Mouse (Mus musculus) Patski (cell line): ENCODE measurements around the gene Lmx1a. TPM values are rescaled to one million over a fixed set of nuclear protein-coding genes. Genes with fewer than 3 reads are reported as not detected.

ENCODE experiments used
- ATAC-seq: fragments of 100-300 bp; one replicate; pipeline ENCODE4 v1.8.0; 2021
- CTCF ChIA-PET: fragments of 350-600 bp; sonication (Branson Sonifier 250); formaldehyde crosslinking; loops from one replicate; lab custom pipeline; 2022; ENCODE audit warnings: inconsistent platforms; lab: Charles Lee
- POLR2A ChIA-PET: fragments of 350-600 bp; sonication (Branson Sonifier 250); formaldehyde crosslinking; loops from one replicate; lab custom pipeline; 2022; ENCODE audit warnings: antibody characterized with exemption, inconsistent platforms; lab: Charles Lee
- DNase-seq: peaks from one replicate; pipeline ENCODE4 v3.0.0-alpha.2; 2011; ENCODE audit warnings: low read depth, low spot score
- H3K27me3 ChIP-seq: fragments of 371-371 bp; one replicate; pipeline ENCODE4 v1.5.1; 2021
- CTCF ChIP-seq: fragments of 100-300 bp; IDR thresholded peaks from one replicate; pipeline ENCODE4 v1.5.1; 2021
- in situ Hi-C: fragments of 300-500 bp; cut with MboI; formaldehyde crosslinking; loops from 3 replicates; pipeline ENCODE4 v1.11.1; 2018; ENCODE audit warnings: low pct_unique_long_range_greater_than_20kb, mixed read lengths
- polyA plus RNA-seq: library from polyadenylated mRNA; unstranded; gene quantifications from one replicate; pipeline ENCODE4 v1.2.3, GENCODE M21; 2021

Gene Lmx1a
- polyA plus RNA-seq, 1 experiment from 2014 or later: 0.06 TPM

- ATAC-seq: no peak
Observed at GRCm38 (mm10) chr1:167694731-167695130, 5.7 kb downstream of the Lmx1a start.

GRCm38 (mm10) chr1:167695910-167696459 is 6.9 kb downstream of the Lmx1a start:
- H3K27me3 ChIP-seq: peaks cover 46% of the 10 kb centered on the region
- no peak for DNase-seq
- ATAC-seq: no peak
- ChIA-PET POLR2A (no interaction called here), CTCF (no interaction called here)
- no peak for TF ChIP-seq CTCF
- in situ Hi-C loops: no loop called here

More at GRCm38 (mm10) chr1:167694731-167695130, 5.7 kb downstream of the Lmx1a start:
- ChIA-PET POLR2A (no interaction called here), CTCF (no interaction called here)
- no peak for DNase-seq
- H3K27me3 ChIP-seq: peaks cover 58% of the 10 kb centered on the region
- no peak for TF ChIP-seq CTCF
- in situ Hi-C loops: no loop called here

DNA sequence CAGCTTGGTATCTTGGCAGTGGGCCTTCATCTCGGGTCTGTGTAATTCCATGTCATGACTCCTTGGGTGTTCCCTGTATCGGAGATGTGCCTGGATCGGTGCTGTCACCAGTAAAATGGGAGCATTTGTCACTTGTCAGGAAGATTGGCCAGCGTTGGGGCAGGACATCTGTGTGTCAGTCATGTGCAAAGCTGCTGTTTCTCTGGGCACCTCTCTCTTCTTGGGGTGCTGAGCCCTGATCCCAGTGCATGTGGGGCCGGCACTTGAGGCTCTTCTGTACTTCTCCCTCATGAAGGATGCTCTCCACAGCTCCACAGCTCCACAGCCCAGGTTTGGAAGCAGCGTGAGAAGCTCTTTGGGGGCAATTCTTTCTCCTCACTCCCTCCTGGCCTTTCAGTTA is 10.7 kb downstream of the Lmx1a start:
- CTCF ChIA-PET: no interaction called here
- POLR2A ChIA-PET: interaction anchor here (0.7 kb wide), 1 partner anchor 31 kb away, joined by 3 read pairs; no protein-coding TSS in a partner anchor
- ATAC-seq (no peak), DNase-seq (no peak)
- H3K27me3 ChIP-seq: peaks cover 25% of the 10 kb centered on the region
- TF ChIP-seq CTCF: no peak
- in situ Hi-C loops: no loop called here

DNA sequence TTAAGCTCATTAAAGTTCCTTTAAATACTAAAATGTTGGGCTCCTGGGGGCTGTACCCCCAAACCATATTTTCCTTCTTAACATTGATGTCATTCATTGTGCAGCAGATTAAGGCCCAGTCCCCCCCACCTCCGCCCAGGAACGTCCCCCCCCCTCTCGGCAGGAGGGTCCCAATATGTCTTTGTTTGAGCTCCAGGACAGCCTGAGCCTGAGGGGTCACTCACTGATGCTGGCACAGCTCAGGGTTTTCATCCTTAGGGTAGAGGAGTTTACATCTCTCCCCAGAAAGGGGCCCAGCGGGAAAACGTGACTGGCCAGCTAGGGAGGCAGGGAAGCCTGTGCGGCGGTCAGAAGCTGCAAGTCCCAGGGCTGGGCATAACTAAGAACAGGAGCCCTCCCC is 11.2 kb downstream of the Lmx1a start:
- ATAC-seq (no peak), DNase-seq (no peak)
- H3K27me3 ChIP-seq: peaks cover 25% of the 10 kb centered on the region
- CTCF ChIA-PET: no interaction called here
- in situ Hi-C loops: no loop called here
- TF ChIP-seq CTCF: no peak
- POLR2A ChIA-PET: interaction anchor here (0.7 kb wide), 1 partner anchor 32 kb away, joined by 3 read pairs; no protein-coding TSS in a partner anchor

GRCm38 (mm10) chr1:167705527-167705926 is 16.5 kb downstream of the Lmx1a start:
- ChIA-PET CTCF (no interaction called here), POLR2A (no interaction called here)
- in situ Hi-C loops: no loop called here
- TF ChIP-seq CTCF: no peak
- H3K27me3 ChIP-seq: peaks cover 7% of the 10 kb centered on the region
- ATAC-seq: no peak
- no peak for DNase-seq

GRCm38 (mm10) chr1:167708761-167709160 is 19.7 kb downstream of the Lmx1a start:
- POLR2A ChIA-PET: no interaction called here
- DNase-seq (no peak), ATAC-seq (no peak)
- in situ Hi-C loops: no loop called here
- H3K27me3 ChIP-seq: peaks cover 3% of the 10 kb centered on the region
- CTCF ChIA-PET: no interaction called here
- TF ChIP-seq CTCF: no peak

DNA sequence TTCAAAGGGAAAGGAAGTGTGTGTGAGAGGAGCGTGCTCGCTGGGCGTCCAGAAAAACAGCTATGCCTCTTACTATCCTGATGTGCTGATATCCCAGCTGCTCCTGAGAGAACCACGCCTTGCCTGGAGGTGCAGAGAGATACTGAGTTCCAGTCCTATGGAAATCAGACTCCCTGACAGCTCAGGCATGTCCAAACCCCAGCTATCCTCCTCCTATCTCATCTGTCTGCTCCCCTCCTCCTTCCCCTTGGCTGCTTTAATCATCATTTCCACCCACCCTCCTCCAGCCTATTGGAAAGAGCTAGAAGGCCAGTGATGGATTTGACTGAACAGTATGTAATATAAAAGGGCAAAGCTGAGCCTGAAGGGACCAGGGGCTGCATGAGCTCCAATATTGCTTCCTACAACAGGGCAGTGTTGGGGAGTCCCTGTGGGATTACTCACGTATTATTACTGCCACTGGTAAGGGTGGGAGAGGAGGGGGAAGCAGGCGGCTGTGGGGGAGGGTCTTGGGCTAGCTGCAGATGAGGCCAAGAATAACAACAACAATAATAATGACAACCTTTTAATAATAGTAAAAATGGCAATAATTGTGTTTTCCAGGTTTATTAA is 26.8 kb downstream of the Lmx1a start:
- TF ChIP-seq CTCF: no peak
- ATAC-seq: no peak
- H3K27me3 ChIP-seq: no peaks in the 10 kb centered on the region
- ChIA-PET POLR2A (no interaction called here), CTCF (no interaction called here)
- no peak for DNase-seq
- in situ Hi-C loops: no loop called here

DNA sequence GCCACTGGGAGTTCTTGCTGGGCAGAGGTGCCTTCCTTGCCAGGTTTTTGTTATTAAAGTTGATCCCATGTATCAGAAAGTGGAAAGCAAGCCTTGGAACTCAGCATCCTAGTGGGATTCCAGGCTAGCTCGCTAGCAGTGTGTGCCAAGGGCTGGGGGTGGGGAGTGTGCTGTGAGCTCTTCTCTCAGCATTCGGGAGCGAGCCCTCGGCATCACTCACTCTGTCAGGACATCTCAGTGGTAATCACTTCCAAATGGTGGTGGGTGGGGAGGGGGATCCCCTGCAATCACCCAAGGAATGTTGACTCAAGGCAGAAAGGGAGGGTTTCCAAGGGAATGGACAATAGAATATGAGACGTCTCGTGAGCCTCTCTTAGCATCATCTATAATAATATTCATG is 45.4 kb downstream of the Lmx1a start:
- peaks cover 5% of the 10 kb centered on the region for H3K27me3 ChIP-seq
- ChIA-PET POLR2A (no interaction called here), CTCF (no interaction called here)
- no peak for ATAC-seq
- in situ Hi-C loops: no loop called here
- DNase-seq: no peak
- TF ChIP-seq CTCF: no peak

GRCm38 (mm10) chr1:167736793-167737192 is 47.8 kb downstream of the Lmx1a start:
- no peak for TF ChIP-seq CTCF
- H3K27me3 ChIP-seq: no peaks in the 10 kb centered on the region
- in situ Hi-C loops: no loop called here
- ChIA-PET CTCF (no interaction called here), POLR2A (no interaction called here)
- no peak for DNase-seq
- no peak for ATAC-seq

- TF ChIP-seq CTCF: no peak
- POLR2A ChIA-PET: no interaction called here
- H3K27me3 ChIP-seq: no peaks in the 10 kb centered on the region
- in situ Hi-C loops: no loop called here
- no peak for ATAC-seq
- CTCF ChIA-PET: no interaction called here
- no peak for DNase-seq
Observed at GRCm38 (mm10) chr1:167739286-167739685, 50.2 kb downstream of the Lmx1a start.

DNA sequence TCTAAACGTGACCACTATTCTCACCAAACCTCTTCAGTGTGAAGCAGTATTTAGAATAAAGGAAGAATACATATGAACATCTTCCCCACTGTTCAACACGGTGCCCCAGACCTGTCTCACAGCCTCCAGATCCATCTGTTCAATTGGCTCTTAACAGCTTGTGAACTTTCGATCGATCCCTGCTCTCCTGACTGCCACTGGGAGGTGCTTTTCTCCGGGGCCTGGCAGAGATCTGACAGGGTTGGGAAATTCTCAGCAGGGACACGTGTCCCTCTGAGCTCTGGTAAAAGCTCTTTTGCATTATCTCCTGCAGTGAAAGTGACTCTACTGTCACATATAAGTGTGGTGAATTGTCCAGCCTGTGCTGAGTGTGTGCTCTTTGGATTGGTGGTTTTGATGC is 57.6 kb downstream of the Lmx1a start:
- no peak for TF ChIP-seq CTCF
- ATAC-seq (no peak), DNase-seq (no peak)
- ChIA-PET POLR2A (no interaction called here), CTCF (no interaction called here)
- H3K27me3 ChIP-seq: peaks cover 4% of the 10 kb centered on the region
- in situ Hi-C loops: no loop called here

DNA sequence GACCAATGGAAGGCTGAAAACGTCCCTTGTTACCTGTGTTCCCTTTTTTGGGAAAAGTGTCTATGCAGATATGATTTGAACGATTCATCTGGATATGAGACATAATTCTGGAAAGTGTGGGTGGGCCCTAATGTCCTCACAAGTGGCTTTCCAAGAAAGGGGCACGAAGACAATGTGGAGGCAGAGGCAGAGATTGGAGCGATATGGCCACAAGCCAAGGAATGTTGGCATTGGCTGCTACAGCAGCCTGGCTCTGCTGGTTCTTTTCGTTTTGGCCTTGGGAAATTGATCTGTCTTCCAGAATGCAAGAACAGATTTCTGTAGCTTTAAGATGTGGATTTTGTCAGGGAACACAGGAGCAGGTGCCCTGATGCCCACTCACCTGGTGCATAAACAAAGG is 63.6 kb downstream of the Lmx1a start:
- no peak for TF ChIP-seq CTCF
- ChIA-PET CTCF (no interaction called here), POLR2A (no interaction called here)
- H3K27me3 ChIP-seq: peaks cover 7% of the 10 kb centered on the region
- in situ Hi-C loops: no loop called here
- DNase-seq (no peak), ATAC-seq (no peak)
